Mouse (Mus musculus) liver, embryonic 14.5 days (tissue): ENCODE measurements around the gene Cacna1d.

Source experiments
- CTCF ChIP-seq: IDR thresholded peaks from 2 replicates; pipeline ENCODE4 v1.5.1; 2016; ENCODE audit warnings: antibody characterized with exemption, low read depth, control low read depth
- EP300 ChIP-seq: IDR thresholded peaks from 2 replicates; pipeline ENCODE4 v1.6.1; 2016; ENCODE audit warnings: antibody characterized with exemption, low read depth

- TF ChIP-seq EP300 (no peak), CTCF (no peak)
These were observed 385.7 kb downstream of the Cacna1d start for GRCm38 (mm10) chr14:30105551-30105950.
